Mouse (Mus musculus) CD8-positive naive resting alpha-beta T cell, adult 57 days (primary cell): Measurements from ENCODE around the gene Asf1a. TPM values are rescaled to one million over a fixed set of nuclear protein-coding genes. Genes with fewer than 3 reads are reported as not detected.

Experiments used
- total RNA-seq: library from RNA; stranded (reverse); gene quantifications from one replicate; pipeline ENCODE4 v1.2.4, GENCODE M21; 2023

Asf1a gene
- total RNA-seq, result 28.7 TPM

DNA sequence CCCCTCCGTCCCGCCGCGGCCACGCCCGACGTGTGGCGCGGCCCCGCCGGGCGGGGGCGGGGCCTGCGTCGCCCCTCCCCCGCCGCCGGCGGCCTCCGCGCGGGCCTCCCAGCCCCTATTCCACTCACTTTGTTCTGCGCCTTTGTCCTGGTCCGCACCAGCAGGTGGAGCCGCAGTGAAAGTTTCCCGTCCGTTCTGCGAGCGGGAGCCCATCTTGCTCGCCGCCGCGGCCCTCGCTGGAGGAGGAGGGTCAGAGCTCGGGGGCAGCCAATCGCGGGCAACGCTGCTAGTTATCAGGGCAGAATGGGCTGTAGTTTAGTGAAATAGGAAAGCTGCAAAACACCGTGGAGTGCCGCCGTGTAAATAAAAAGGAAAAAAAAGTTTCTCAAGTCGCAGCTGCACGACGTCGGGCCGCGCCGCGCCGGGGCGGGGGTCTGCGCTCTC is at the start of gene Asf1a:
TSS of gene Asf1a (plus strand) at position 81 of the 444 bp plus-strand sequence.

GRCm38 (mm10) chr10:53630339-53630738 is 33.8 kb downstream of the Asf1a start, which contains the start of gene Mcm9:
TSS of gene Mcm9 (minus strand) at chr10:53630439.

Other genes starting within 250 kb of the Asf1a start
- 18.9 TPM for gene Cep85l, start 216.8 kb upstream of the Asf1a start, total RNA-seq
- gene Mcm9, start 33.7 kb downstream of the Asf1a start, total RNA-seq, result 25.6 TPM
- gene Fam184a, start 154.4 kb downstream of the Asf1a start, total RNA-seq, result not detected